Mouse (Mus musculus) forebrain, embryonic 12.5 days (tissue): ENCODE results near the gene Tbc1d21. TPM values are rescaled to one million over a fixed set of nuclear protein-coding genes. Genes with fewer than 3 reads are reported as not detected.

Source experiments
- ATAC-seq: fragments of 200-750 bp; cut with Nextera tagmentation; 2 replicates; pipeline ENCODE4 v1.8.0; 2017; ENCODE audit warnings: moderate TSS enrichment; ENCODE audit not compliant: low FRiP score
- H3K27ac ChIP-seq: fragments of 300-500 bp; sonication (generic); 2 replicates; pipeline ENCODE4 v1.5.1; 2016; ENCODE audit warnings: mild to moderate bottlenecking
- H3K27me3 ChIP-seq: fragments of 300-500 bp; sonication (generic); 2 replicates; pipeline ENCODE4 v1.6.1; 2016; ENCODE audit warnings: mild to moderate bottlenecking
- H3K36me3 ChIP-seq: fragments of 300-500 bp; sonication (generic); replicated peaks from 2 replicates; pipeline ENCODE4 v1.6.1; 2016; ENCODE audit warnings: mild to moderate bottlenecking
- H3K4me1 ChIP-seq: fragments of 300-500 bp; sonication (generic); 2 replicates; pipeline ENCODE4 v1.6.1; 2016
- H3K4me2 ChIP-seq: fragments of 300-500 bp; sonication (generic); 2 replicates; pipeline ENCODE4 v1.6.1; 2016; ENCODE audit warnings: mild to moderate bottlenecking, moderate library complexity
- H3K4me3 ChIP-seq: fragments of 300-500 bp; sonication (generic); replicated peaks from 2 replicates; pipeline ENCODE4 v1.5.1; 2016; ENCODE audit warnings: mild to moderate bottlenecking
- H3K9ac ChIP-seq: fragments of 300-500 bp; sonication (generic); 2 replicates; pipeline ENCODE4 v1.6.1; 2016; ENCODE audit warnings: mild to moderate bottlenecking
- H3K9me3 ChIP-seq: fragments of 300-500 bp; sonication (generic); 2 replicates; pipeline ENCODE4 v1.6.1; 2016
- WGBS: fragments of 180-500 bp; shearing (Covaris S2); methylation state at CpG from one replicate; pipeline ENCODE4 v1.1.7; 2016; 5-methylcytosine and 5-hydroxymethylcytosine counted together
- polyA plus RNA-seq: library from polyadenylated mRNA; unstranded; fragments of >200 nt; fragmentation: Nextera tagmentation; extraction: Ambion mirVana; gene quantifications from 2 replicates; pipeline ENCODE4 v1.2.1, GENCODE M21; 2016

Tbc1d21 gene
- polyA plus RNA-seq, 1 experiment from 2014 or later = not detected

DNA sequence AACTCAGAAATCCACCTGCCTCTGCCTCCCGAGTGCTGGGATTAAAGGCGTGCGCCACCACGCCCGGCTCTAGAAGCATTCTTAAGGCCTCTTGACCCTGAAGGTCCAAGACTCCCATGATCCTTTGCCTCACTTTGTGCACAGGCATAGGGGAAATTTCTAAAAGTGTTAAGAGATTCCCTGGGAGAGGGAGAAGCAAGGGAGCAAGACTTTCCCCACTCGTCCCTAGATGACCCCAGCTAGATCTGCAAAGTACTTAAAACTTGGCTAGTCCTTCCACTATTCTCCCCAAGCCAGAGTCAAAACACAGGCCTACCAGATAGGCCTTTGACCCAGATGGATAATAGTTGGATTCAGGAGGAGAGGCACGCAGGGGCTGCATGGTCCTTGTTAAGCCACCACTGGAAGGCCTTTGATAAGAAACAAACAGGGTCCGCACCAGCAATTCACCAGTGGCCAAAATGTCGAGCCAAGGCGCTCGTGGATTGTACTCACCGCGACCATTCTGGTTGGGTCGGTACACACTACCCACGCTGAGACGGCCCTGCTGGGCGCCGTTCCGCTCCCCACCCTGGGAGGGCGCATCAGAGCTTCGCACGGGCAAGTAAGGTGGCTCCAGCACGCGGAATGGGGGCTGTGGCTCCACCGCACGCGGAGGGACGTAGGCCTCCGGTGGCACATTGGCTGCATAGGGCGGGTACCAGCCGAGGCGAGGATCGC, 58.9 kb downstream of the Tbc1d21 start:
- WGBS = 58% methylated on average over 33 of the region's 33 CpGs
- no peak for ATAC-seq
- Histone ChIP-seq H3K4me2 (peak overlapping the region; percentile 57), H3K4me1 (peaks cover 56% of the 10 kb centered on the region), H3K9ac (0 out of 2 replicates have a peak overlapping the region, but pooled peaks have one; percentile 50), H3K27ac (no peak overlapping the region), H3K27me3 (peaks cover 41% of the 10 kb centered on the region), H3K36me3 (no peaks in the 10 kb centered on the region), H3K4me3 (peak overlapping the region; percentile 40), H3K9me3 (no peaks in the 10 kb centered on the region)

DNA sequence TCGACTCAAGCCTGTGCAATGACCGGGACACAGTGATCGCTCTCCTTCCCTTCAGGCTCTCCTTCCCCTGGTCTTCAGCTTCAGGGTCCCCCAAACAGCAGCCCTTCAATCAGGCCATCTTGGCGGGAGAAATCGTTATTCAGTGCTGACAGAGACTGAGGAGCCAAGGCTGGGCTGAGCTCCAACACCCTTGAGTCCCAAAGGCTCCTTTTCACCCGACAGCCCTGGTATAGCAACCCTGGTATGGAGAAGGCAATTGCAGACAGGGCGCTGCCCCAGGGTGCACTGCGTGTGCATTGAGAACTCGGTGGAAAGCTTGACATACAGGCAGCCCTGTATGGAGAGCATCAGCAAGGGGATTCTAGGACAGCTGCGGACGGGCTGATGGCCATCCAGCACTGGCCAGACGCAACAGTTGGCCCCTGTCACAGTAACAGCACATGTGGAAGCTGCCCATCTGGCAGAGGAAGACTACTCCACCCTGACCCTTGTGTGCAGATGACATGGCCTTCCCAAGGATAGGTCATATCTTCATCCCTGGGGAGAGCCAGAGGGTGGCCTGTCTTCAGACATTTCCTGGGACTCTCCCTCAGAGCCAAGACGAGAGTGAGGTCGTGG, 60.1 kb downstream of the Tbc1d21 start:
- Histone ChIP-seq H3K27ac (no peak overlapping the region), H3K4me1 (peaks cover 49% of the 10 kb centered on the region), H3K4me3 (no peak overlapping the region), H3K36me3 (no peaks in the 10 kb centered on the region), H3K4me2 (no peak overlapping the region), H3K27me3 (peaks cover 41% of the 10 kb centered on the region), H3K9ac (no peak overlapping the region), H3K9me3 (no peaks in the 10 kb centered on the region)
- ATAC-seq = no peak
- 86% methylated on average over 14 of the region's 14 CpGs for WGBS

Other genes with a start within 250 kb of the Tbc1d21 start
- gene Islr, start 166.1 kb downstream of the Tbc1d21 start, polyA plus RNA-seq = 16.4 and 17.9 TPM in 2 replicates
- gene Islr2, start 166.1 kb downstream of the Tbc1d21 start, polyA plus RNA-seq = 52.3 and 60.8 TPM in 2 replicates
- 11.1 TPM in 2 replicates for gene Pml, start 120.7 kb downstream of the Tbc1d21 start, polyA plus RNA-seq
- 52.2 and 53.3 TPM in 2 replicates for gene Stoml1, start 117.3 kb downstream of the Tbc1d21 start, polyA plus RNA-seq
- gene Loxl1, start 57.3 kb downstream of the Tbc1d21 start, polyA plus RNA-seq = 9.1 and 10.9 TPM in 2 replicates
- gene Insyn1, start 118.1 kb upstream of the Tbc1d21 start, polyA plus RNA-seq = 4.0 and 4.7 TPM in 2 replicates
- gene Cd276, start 185.0 kb upstream of the Tbc1d21 start, polyA plus RNA-seq = 32.2 and 35.9 TPM in 2 replicates
- gene Nptn, start 211.8 kb upstream of the Tbc1d21 start, polyA plus RNA-seq = 69.6 and 71.6 TPM in 2 replicates